Mouse (Mus musculus): ENCODE data around the gene Ruvbl1. TPM values are rescaled to one million over a fixed set of nuclear protein-coding genes. Genes with fewer than 3 reads are reported as not detected.

The Ruvbl1 gene
- polyA plus RNA-seq (2021; fragmentation: Nextera tagmentation), result 63.5 and 80.4 TPM in 2 replicates
- long read RNA-seq, experiment 1, transcript Ruvbl1-201 (11 exons, 1,675 nt), result major isoform, 257 of 285 reads
- long read RNA-seq, experiment 1, partial matches to known transcripts, result 2 of 285 reads
- long read RNA-seq, experiment 1, other reads (novel, unspliced or antisense), result 26 of 285 reads
- long read RNA-seq, experiment 2, transcript Ruvbl1-201 (11 exons, 1,675 nt), result major isoform, 87 of 111 reads
- long read RNA-seq, experiment 2, partial matches to known transcripts, result 16 of 111 reads
- long read RNA-seq, experiment 2, other reads (novel, unspliced or antisense), result 8 of 111 reads

GRCm38 (mm10) chr6:88465181-88465920 is at the start of gene Ruvbl1:
Ruvbl1 (plus strand) TSS chr6:88465409.

GRCm38 (mm10) chr6:88446063-88447002 is 18.9 kb upstream of the Ruvbl1 start, which contains the start of gene Eefsec:
Eefsec (minus strand) TSS chr6:88446539.

GRCm38 (mm10) chr6:88518404-88519263 is 53.4 kb downstream of the Ruvbl1 start, which contains the start of gene Sec61a1:
Sec61a1 (minus strand) TSS chr6:88518905.

Other genes starting within 250 kb of the Ruvbl1 start
- not detected in 2 replicates for gene Dnajb8, start 243.1 kb upstream of the Ruvbl1 start, polyA plus RNA-seq (2021; fragmentation: Nextera tagmentation)
- gene Eefsec, start 18.9 kb upstream of the Ruvbl1 start, polyA plus RNA-seq (2021; fragmentation: Nextera tagmentation), result 29.8 and 31.0 TPM in 2 replicates
- 48.1 and 62.8 TPM in 2 replicates for gene Sec61a1, start 53.5 kb downstream of the Ruvbl1 start, polyA plus RNA-seq (2021; fragmentation: Nextera tagmentation)
- gene Kbtbd12, start 172.5 kb downstream of the Ruvbl1 start, polyA plus RNA-seq (2021; fragmentation: Nextera tagmentation), result 0.50 and 0.72 TPM in 2 replicates

All from left cerebral cortex, adult 6 months (tissue).